Mouse (Mus musculus) right cerebral cortex, postnatal 25 days (tissue): ENCODE results near the gene Adig.

Experiments used
- DNase-seq: peaks from one replicate; pipeline ENCODE4 v3.0.0; 2022

Gene Adig

GRCm38 (mm10) chr2:158541286-158541685 is 38.9 kb downstream of the Adig start:
- no peak for DNase-seq

GRCm38 (mm10) chr2:158545266-158545665 is 42.9 kb downstream of the Adig start:
- DNase-seq = no peak

GRCm38 (mm10) chr2:158546751-158547150 is 44.3 kb downstream of the Adig start:
- DNase-seq = peak; percentile 61

GRCm38 (mm10) chr2:158550067-158550466 is 47.7 kb downstream of the Adig start:
- peak; percentile 65 for DNase-seq

GRCm38 (mm10) chr2:158554366-158554765 is 52.0 kb downstream of the Adig start:
- DNase-seq = no peak

GRCm38 (mm10) chr2:158555252-158555651 is 52.8 kb downstream of the Adig start:
- no peak for DNase-seq

- DNase-seq = no peak
Measured at GRCm38 (mm10) chr2:158555812-158556211, 53.4 kb downstream of the Adig start.

GRCm38 (mm10) chr2:158556225-158556624 is 53.8 kb downstream of the Adig start:
- peak; percentile 74 for DNase-seq

GRCm38 (mm10) chr2:158556750-158557149 is 54.3 kb downstream of the Adig start:
- DNase-seq = no peak
